Mouse (Mus musculus) heart, postnatal 10 days (tissue): Measurements from ENCODE around the gene Tas2r125. TPM values are rescaled to one million over a fixed set of nuclear protein-coding genes. Genes with fewer than 3 reads are reported as not detected.
"Not testable (repeated sequence)": the region's sequence is repeated elsewhere in the genome, so short reads cannot be mapped to it uniquely, and the experiment has no call there.

Experiments used
- DNase-seq, 2 experiments: peaks; one replicate each; pipeline ENCODE4 v3.0.0; 2021
- intact Hi-C: fragments of 180-260 bp; cut with DNase I; formaldehyde crosslinking; loops from one replicate; pipeline ENCODE4 v1.15.1; 2025
- total RNA-seq, 2 experiments: library from RNA; stranded (reverse); gene quantifications; 2 replicates each; pipeline ENCODE4 v1.2.3; 2021

Tas2r125 gene
- total RNA-seq = not detected

- no peak for DNase-seq
- intact Hi-C loops = no loop called here
These were observed at the start of gene Tas2r125 for GRCm38 (mm10) chr6:132909351-132909750. Tas2r125 (plus strand) TSS chr6:132909651.

GRCm38 (mm10) chr6:132867708-132868107 lies 41.7 kb upstream of the Tas2r125 start, which contains the start of gene Tas2r110:
Tas2r110 (plus strand) TSS chr6:132868008.
- intact Hi-C loops = no loop called here
- no peak for DNase-seq

DNA sequence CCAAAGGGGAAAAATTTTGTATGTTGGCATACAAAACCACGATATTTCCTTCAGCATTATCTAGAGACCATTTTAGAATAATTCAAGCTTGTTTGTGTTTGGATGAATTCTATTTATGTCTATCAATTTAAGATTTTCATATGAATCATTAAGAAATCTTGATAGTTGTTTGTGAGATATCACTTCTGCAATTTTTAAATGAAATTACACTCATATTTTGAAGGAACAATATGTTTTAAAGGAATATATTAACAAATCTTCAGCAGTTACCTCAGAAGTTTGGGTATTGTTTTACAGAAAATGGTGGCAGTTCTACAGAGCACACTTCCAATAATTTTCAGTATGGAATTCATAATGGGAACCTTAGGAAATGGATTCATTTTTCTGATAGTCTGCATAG lies 16.7 kb upstream of the Tas2r125 start, which contains the start of gene Tas2r113:
TSS of gene Tas2r113 (plus strand) at position 301 of the 400 bp plus-strand sequence.
- intact Hi-C loops = no loop called here
- DNase-seq = no peak

GRCm38 (mm10) chr6:132941376-132941775 lies 31.9 kb downstream of the Tas2r125 start:
- intact Hi-C loops = not testable (repeated sequence)

DNA sequence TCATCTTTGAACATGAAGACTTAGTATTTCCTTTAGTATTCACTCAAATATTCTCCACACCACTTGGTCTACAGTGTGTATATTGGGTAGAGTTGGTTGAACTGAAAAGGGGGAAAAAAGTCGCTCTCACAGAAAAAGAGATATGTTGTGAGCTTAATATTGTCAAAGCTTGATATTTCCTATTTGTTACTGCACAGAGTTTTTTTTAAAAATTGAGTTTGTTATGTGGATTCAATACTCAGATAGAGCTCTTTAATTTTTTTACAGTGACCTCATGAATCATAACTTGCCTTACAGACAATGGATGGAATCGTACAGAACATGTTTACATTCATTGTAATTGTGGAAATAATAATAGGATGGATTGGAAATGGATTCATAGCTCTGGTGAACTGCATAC lies 41.4 kb downstream of the Tas2r125 start, which contains the start of gene Tas2r129:
TSS of gene Tas2r129 (plus strand) at position 301 of the 400 bp plus-strand sequence.
- no peak for DNase-seq
- intact Hi-C loops = loop anchor here (10.0 kb wide), 1 partner anchor 146 kb away; the partner anchor contains the start of gene Tas2r117

More at GRCm38 (mm10) chr6:132941376-132941775, 31.9 kb downstream of the Tas2r125 start:
- not testable (repeated sequence) for DNase-seq

GRCm38 (mm10) chr6:132957819-132958218 lies 48.4 kb downstream of the Tas2r125 start, which contains the start of gene Tas2r131:
Tas2r131 (minus strand) TSS chr6:132957919.
- no peak for DNase-seq
- intact Hi-C loops = loop anchor here (10.0 kb wide), 1 partner anchor 153 kb away; the partner anchor contains the start of gene Tas2r117

Other genes with a start within 250 kb of the Tas2r125 start
- gene Tas2r121, start 208.6 kb upstream of the Tas2r125 start, total RNA-seq = not detected
- not detected for gene Tas2r122, start 197.7 kb upstream of the Tas2r125 start, total RNA-seq
- not detected for gene Tas2r115, start 171.6 kb upstream of the Tas2r125 start, total RNA-seq
- gene Tas2r124, start 154.9 kb upstream of the Tas2r125 start, total RNA-seq = not detected
- not detected for gene Tas2r102, start 147.5 kb upstream of the Tas2r125 start, total RNA-seq
- not detected for gene Tas2r136, start 131.5 kb upstream of the Tas2r125 start, total RNA-seq
- gene Tas2r117, start 106.8 kb upstream of the Tas2r125 start, total RNA-seq = not detected
- not detected for gene Tas2r123, start 62.5 kb upstream of the Tas2r125 start, total RNA-seq
- not detected for gene Tas2r116, start 54.2 kb upstream of the Tas2r125 start, total RNA-seq
- gene Tas2r110, start 41.6 kb upstream of the Tas2r125 start, total RNA-seq = not detected
- gene Tas2r113, start 16.6 kb upstream of the Tas2r125 start, total RNA-seq = not detected
- gene Tas2r129, start 41.5 kb downstream of the Tas2r125 start, total RNA-seq = not detected
- not detected for gene Tas2r131, start 48.3 kb downstream of the Tas2r125 start, total RNA-seq
- not detected for gene Tas2r109, start 71.3 kb downstream of the Tas2r125 start, total RNA-seq
- gene Tas2r103, start 127.5 kb downstream of the Tas2r125 start, total RNA-seq = not detected
- gene Tas2r140, start 146.2 kb downstream of the Tas2r125 start, total RNA-seq = not detected
- gene Smim10l1, start 195.3 kb downstream of the Tas2r125 start, total RNA-seq = 10 to 100 TPM; 75.5 to 75.7 TPM